Mouse (Mus musculus) stomach, postnatal 0 days (tissue): ENCODE results near the gene Sh3bgr.

ENCODE experiments used
- CTCF ChIP-seq: IDR thresholded peaks from 2 replicates; pipeline ENCODE4 v1.5.1; 2016; ENCODE audit warnings: antibody characterized with exemption, low read depth, mild to moderate bottlenecking, moderate library complexity
- EP300 ChIP-seq: optimal IDR thresholded peaks from 2 replicates; pipeline ENCODE3; 2016; ENCODE audit warnings: antibody characterized with exemption

DNA sequence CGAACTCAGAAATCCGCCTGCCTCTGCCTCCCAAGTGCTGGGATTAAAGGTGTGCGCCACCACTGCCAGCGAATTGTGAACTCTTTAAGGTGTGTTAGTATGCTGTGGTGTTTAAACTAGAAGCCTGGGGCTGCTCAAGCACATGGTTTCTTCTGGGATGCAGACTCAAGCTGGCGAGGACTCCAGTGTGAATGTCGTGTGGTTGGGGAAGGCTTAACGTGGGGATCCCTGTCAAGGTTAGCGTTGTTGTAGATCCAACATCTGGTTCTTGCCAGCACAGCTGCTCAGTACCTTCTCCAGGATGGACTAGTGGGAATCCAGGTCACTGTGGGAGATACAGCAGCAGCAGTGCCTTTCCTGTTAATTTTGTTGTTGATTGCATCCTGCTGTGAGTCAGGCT is 31.7 kb downstream of the Sh3bgr start:
- TF ChIP-seq CTCF (no peak), EP300 (no peak)
